Mouse (Mus musculus) CD4-positive, CD25-positive, alpha-beta regulatory T cell, adult 2 months (primary cell): ENCODE data around the gene Gm20683.
"Not testable (repeated sequence)": the region's sequence is repeated elsewhere in the genome, so short reads cannot be mapped to it uniquely, and the experiment has no call there.

Source experiments
- DNase-seq: peaks from one replicate; pipeline ENCODE4 v3.0.0-alpha.2; 2012; ENCODE audit warnings: low read depth, low spot score

Gene Gm20683

DNA sequence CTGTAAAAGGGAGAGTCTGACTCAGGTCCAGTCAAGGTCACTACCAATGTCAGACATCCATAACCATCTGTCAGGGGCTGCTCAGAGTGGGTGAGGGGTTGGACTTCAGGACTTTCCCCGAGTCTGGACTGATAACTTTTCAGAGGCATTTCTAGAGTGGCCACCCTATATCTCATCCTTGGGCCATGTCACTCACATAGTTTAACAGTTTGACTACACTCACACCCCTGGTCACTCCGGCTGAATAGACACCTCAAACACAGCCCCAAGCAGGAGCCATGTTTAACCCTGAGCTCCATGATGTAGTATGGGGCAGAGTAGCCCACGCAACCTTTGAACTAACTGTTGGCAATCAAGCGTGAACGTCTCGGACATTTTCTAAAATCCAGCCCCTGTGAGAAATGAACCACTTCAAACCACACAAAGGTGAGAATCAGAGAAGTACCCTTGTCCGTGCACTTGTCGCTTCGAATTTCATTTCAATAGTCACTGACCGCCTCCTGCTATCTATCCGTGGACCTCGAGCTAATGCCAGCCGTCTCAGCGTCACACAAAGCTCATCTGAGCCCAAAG lies 32.7 kb upstream of the Gm20683 start:
- DNase-seq, result no peak

DNA sequence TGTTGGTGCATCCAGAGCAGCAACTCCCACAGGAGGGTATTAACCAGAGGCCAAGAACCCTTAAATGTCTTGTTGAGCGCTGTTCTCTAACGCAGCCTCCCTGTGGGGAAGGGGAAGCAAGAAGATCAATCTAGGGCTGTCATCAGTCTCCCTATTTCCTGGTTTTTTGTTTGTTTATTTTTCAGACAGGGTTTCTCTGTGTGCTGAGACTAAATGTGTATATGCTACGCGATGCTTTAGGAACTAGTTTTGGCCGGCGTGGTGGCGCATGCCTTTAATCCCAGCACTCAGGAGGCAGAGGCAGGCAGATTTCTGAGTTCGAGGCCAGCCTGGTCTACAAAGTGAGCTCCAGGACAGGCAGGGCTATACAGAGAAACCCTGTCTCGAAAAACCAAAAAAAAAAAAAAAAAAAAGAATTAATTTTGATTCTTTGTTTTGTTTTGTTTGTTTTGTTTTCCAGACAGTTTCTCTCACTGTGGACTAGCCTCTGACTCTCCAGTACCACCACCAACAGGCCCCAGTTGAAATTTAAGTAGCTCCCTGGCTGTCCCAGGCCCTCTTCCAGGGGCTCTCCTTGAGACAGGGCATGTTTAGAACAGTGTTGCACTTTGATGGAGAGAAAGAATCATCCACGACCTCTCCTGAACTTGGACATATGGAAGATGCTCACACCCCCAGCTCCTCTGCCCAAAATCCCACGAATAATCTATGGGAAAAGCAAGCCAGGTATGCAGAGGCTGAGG lies 32.0 kb upstream of the Gm20683 start:
- no peak for DNase-seq

DNA sequence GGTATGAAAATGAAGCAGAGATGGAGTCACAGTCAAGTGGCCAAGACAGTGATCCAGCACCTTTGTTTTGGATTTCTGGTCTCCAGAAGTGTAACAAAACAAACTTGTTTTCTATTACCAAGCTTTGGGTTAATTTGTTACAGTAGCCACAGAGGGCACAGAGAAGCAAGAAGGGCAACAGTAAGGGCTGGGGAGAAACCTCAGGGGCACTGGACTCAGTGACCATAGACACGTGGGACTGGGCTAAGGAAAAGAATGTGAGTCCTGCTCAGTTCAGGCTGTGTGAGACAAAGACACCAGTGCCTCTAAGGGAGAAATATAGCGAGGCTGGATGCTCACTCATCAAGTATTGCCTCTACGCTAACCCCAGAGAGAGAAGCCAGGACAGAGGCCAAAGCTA lies 31.1 kb upstream of the Gm20683 start:
- no peak for DNase-seq

DNA sequence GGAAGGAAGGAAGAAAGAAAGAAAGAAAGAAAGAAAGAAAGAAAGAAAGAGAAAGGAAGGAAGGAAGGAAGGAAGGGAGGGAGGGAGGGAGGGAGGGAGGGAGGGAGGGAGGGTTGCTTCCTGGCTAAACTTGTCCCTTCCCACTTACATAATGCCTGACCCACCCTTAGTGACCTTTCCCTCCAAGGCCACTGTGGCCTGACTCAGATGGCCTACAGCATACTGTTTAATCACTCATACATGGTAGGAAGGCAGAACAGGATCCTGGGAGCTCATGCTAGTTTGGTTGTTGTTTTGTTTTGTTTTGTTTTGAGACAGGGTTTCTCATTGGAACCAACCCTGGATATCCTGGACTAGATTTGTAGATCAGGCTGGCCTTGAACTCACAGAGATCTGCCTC lies 30.0 kb upstream of the Gm20683 start:
- DNase-seq, result not testable (repeated sequence)

DNA sequence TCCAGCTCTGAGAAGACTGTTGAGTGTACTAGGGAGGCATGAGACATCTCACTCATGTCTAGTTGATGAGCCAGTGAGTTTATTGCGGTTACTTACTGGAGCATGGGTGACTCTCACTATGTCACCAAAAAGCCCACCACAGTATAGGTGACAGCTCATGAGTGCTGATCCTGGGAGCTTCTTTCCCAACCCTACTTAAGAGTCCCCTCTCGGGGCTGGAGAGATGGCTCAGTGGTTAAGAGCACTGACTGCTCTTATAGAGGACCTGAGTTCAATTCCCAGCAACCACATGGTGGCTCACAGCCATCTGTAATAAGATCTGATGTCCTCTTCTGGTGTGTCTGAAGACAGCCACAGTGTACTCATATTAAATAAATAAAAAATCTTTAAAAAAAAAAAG lies 28.4 kb upstream of the Gm20683 start:
- no peak for DNase-seq

DNA sequence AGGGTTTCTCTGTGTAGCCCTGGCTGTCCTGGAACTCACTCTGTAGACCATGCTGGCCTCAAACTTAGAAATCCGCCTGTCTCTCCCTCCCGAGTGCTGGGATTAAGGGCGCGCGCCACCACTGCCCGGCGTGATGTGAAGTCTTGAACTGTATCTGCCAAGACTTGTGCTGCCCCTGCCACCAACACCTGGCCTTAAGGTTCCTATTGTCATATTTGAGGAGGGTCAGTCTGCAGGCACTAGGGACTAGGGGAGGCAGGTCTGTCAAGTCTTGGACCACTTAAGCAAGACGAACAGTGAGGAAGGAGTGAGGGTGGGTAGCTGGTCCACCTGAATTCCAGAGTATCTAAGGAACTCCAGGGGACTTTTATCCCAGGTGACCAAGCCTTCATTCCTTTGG lies 27.9 kb upstream of the Gm20683 start:
- no peak for DNase-seq

DNA sequence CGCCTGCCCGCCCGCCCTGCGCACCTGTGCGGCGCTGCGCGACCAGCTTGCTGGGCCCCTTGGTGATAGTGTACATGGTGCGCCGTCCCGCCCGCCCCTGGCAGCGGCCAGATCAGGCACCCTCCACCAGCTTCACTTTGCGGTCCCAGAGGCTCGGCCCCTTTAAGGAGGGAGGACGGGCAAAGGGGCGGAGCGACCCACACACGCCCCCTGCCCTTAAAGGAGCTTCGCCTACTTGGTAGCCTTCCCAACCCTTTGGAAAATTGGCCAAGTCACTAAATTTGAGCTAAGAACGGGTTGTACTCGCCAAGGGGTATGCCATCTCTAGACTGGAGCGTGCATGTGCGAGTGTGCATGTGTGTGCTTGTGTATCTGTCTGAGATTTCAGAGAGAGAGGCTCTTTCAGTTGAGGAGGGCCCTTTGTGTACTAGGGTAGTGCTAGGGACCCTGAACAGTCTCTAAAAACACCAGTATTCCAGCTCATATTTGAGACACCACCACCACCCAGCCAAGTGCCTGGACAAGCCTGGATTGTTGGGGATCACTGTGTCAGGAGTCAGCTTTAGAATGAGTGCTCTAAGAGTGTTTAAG lies 27.1 kb upstream of the Gm20683 start, which contains the start of gene Mcrip2:
Mcrip2 (minus strand) TSS at position 164 of the 591 bp plus-strand sequence.
- peak; percentile 74 for DNase-seq

DNA sequence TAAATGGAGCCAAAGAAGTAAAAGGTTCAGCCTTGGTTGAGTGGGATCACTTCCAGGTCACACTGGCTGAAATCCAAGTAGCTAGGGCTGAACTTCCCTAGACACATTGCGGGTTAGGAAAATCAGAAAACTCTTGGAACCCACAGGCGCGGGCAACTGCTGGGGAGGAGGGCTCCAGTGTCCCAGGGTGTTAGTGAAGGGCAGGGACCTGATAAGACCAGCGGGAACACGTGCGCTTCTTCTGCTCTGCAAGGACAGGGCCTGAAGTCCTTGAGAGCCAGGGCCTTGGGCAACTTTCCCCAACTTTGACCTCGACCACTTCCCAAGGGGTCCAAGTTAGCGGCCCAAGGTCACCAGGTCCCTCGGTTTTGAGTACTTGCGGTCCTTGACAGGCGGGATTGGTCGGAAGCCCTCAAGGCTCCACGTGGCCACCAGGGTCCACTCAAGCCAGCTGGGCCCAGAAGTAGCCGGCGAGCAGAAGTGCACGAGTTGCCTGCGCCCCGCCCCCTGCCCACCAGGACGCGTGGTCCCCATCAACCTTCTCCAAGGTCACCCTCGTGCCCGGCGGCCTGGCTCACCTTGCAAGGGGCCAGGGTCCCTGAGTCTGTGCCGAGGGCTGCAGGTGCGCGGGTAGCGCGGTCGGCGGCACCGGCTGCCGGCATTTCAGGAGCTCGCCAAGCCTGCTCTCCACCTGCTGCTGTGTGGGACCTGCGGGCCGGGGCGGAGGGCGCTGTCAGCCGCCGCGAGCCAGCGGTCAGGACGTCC lies 26.5 kb upstream of the Gm20683 start:
- DNase-seq, result no peak

DNA sequence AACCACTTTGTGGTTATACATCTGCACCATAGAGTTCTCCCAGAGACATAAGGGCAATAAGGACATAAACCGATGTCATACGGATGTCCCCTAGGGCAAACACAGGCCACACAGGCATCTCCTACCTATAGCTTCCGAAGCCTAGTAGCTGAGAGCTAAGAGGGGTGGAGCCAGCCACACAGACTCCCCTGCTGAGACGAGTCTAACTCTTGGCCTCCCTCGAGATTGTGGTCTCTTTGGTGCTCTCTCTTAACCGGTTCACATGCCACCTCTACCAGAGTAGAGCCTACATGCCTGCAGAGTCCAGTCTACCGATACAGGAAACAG lies 25.9 kb upstream of the Gm20683 start:
- DNase-seq, result peak; percentile 46

DNA sequence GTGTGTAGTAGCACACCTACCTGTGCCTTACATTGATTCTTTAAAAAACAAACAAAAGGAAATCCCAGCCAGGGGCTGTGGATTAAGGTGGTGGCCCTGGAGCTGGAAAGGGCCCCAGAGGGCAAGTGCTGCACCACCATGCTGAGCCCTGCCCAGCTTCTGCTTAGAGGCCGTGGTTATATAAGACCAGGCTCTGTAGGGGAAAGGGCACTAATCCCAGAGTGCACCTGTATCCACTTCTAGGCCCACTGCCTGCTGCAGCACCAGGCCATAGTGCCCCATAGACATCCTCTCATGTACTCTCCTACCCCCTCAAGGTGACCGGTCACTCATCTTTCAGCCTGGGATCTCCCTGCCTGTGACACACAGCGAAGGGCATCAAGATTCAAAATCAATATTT lies 24.6 kb upstream of the Gm20683 start:
- DNase-seq, result no peak

DNA sequence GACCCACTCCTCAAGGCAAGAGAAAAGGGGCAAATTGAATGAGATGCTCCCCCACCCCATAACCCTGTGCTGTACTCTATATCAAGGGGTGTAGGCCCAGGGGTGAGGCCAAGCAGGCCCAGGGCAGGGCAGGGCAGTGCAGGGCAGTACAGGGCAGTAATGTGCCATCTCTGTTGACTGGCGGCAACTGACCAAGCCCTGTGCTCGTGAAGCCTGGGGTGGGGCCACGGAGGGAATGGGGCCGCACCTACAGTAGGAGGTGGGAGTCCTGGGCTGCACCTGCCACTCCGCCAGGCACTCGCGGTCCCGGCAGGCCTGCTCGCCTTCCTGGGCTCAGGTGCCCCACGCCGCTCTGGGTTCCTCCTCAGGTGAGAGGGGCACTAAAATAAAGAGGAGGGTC lies 23.7 kb upstream of the Gm20683 start:
- no peak for DNase-seq

DNA sequence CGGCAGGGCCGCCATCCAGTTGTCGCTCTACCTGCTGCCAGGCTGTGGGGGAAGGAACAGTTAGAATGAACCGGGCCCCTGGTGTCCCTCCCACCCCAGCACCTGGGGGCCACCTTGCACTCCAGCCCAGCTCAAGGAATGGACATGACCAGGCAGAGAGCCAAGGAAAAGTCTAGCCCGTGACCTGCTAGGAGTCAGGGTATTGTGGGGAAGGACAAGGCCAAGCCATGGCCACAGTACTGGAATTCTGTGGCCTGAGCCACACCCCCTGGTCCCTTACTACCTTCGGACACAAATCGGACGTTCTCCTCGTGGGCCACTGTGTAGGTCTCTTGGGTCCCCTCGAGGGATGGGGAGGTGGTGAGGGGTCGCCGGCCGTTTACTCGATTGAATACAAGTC lies 22.7 kb upstream of the Gm20683 start:
- no peak for DNase-seq

DNA sequence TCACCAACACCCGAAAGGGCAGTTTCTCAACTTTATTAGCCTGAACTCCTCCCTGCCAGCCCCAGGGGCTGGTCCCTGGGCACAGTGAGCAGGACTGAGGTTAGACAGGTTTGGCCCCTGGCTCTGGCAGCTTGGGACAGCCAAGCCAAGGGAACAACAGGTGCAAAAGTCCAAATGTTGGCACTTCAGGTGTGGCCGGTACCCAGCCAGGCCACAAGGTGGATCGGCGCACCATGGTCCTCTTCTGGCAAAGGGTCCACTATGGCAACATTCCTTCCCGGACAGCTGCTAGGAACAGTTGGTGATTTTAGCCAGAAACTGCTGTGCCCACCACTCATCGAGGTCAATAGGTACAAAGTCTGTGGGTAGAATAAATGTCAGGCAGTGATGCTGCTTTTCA lies 22.1 kb upstream of the Gm20683 start:
- DNase-seq, result no peak

DNA sequence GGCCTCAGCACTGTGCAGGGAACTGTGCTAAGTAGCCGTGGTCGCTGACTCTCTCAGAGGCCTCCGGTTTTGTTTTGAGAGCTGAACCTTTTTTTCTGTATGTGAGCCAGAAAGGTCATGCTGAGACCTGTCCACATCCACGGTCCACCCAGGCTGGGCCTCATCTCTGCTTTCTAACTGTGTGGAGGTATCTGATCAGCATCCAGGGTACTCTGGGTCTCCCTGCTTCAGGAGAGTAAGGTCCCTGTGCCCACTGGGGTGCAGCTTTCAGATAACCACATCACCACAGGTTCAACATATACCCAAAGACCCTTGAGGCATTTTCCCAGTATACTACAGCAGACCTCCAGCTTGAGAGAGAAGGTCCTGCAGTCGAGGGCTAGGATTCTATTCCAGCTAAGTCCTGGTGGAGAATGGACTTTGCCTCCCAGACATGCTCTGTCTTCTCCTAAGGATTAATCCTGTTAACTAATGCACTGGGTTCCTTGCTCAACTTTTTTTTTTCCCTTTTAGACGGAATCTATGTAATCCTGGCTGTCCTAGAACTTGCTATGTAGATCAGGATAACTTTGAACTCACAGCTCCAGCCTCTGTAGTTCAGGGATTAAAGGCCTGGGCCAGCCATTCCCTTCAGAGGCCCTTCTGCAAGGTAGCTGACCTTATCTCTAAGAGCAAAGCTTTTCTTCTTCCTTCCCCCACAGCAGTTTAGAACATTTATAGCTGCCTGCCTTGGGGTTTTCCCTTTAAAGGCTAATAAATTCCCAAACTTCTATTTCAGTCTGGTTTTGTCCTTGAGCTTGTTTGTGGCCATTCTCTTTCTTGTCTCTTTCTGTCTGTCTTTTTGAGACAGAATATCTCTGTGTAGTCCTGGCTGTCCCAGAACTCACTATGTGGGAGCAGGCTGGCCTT lies 20.4 kb upstream of the Gm20683 start:
- DNase-seq, result no peak

DNA sequence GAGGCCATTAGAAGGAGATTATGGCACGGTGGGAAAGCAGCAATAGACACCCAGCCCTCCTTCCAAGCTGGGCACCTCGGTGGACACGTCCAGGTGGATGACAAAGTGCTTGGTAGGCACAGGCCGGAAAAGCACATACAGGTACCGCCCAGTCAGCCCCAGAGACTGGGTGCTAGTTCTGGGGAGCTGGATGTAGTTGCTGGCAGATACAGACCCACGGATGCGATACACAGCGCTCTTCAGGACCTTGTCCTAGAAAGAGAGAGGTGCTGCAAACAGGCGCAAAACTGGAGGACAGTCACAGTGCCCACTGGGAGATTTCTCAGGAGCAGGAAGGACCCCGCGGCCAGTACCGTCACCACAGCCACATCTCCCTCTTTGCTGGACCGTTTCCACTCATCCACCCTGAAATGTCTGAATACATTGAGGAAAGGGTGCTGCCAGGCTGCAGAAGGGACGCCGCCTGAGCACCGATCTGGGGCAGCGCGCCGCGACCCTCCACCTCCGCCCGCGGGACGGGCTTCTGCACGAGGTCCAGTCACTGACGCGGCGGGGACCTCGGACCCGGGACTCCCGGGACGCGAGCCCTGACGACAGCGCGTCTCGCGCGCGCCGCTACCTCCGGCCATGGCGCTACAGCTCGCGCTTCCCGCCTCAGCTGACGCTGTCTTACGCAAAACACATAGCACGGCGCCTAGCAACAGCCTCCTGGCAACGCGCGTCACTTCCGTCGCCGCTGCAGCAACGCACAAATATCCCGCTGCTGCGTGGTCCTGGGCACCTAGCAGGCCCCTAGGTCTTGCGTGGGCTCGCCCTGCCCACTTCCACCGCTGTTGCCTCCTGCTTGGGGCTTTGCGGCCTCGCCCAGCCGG lies 19.5 kb upstream of the Gm20683 start, which contains the start of gene Wdr90:
Wdr90 (minus strand) TSS at position 670 of the 872 bp plus-strand sequence.
- DNase-seq, result peak; percentile 97

DNA sequence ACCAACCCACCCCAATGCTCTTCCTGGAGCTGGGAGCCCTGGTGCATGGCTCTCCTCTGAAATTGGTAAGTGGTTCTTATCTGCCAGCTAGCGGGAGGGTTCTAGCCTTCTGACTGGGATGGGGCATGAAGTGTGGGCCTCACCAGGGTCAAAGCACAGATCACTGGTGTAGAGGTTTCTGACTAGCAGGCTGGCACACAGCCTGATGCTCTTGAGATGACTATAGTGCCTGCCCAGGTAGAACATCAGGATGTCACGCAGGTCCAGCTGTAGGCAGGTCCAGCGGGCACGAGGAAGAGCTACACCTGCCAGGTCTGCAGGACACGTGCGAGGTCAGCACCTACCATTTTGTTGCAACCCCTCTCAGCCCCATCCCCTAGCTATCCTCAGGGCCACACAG lies 18.7 kb upstream of the Gm20683 start:
- DNase-seq, result no peak

DNA sequence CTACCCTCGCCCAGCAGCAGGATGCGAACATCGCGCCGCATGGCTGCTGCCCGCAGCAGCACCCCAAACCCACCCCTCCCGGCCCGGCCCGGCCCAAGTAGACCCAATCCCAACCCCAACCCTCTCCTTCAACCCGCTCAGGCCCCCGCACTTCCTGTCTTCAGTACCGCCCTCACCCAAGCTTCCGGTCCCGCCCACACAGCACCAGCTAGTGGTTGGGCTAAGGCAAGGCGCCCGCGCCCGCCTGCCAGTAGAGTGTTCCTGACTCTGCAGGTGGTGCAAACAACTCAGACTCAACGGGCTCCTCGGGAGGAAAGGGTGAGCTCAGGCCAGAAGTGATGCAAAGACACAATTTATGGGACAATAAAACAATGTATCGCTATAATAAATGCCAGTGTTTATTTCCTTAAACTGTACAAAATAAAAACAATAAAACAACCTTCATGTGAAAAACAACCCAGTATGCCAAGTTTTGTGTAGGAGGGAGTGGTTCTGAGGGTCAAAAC lies 2.9 kb upstream of the Gm20683 start, which contains the start of gene Rhot2:
Rhot2 (minus strand) TSS at position 456 of the 506 bp plus-strand sequence.
- peak; percentile 97 for DNase-seq

DNA sequence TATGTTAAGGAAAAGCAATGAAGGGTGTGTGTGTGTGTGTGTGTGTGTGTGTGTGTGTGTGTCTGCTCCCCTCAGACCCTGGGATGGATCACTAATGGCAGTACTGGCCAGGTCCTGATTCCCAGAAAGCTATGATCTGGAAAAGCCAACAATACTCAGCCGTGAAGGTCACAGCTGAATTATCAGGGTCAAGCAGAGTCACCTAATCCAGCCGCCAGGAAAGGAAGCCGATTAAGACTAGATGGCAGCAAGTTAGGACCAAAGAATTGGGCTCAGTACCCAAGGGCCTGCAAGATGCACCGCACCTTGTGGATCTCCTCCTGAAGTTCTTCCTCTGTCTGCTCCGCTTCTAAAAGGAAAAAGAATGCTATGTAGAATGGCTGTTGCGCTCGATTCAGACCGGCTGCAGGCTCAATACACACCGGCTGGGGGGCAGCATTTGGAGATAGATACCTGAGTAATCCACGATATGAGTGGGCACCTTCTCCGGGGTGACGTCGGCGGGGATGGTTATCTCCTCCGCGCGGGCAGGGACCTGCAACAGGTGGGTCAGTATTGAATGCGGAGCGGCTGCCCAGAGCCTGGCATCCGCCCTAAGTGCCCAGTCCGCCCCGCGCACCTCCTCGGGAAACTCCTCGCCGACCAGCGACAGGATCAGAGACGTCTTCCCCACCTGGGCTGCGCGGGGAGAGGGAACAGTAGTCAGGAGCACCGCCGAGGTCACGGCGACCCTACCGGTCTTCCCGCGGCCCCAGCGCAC lies 2.3 kb upstream of the Gm20683 start:
- no peak for DNase-seq

DNA sequence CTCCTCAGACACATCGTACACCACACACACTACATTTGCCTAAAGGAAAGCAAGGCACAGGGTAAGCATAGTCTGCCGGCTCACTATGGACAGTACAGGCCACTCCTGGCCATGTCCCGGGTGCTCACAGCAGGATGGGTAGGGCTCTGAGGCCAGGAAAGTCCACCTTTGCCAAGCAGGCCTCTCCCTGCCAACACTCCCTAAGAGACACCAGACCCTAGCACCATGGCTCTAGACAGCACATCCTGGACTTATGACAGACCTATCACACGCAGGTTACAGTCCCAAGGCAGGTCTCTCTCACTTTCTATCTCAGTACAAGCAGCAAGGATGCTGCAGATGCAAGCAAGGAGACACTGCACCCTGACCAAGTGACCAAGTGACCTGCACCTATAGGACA lies 1.6 kb upstream of the Gm20683 start:
- DNase-seq, result no peak
